Mouse (Mus musculus): ENCODE results near the gene Gpr152. TPM values are rescaled to one million over a fixed set of nuclear protein-coding genes. Genes with fewer than 3 reads are reported as not detected.

Gpr152 gene
- polyA plus RNA-seq, 1 experiment from 2014 or later, result 0.03 TPM

DNA sequence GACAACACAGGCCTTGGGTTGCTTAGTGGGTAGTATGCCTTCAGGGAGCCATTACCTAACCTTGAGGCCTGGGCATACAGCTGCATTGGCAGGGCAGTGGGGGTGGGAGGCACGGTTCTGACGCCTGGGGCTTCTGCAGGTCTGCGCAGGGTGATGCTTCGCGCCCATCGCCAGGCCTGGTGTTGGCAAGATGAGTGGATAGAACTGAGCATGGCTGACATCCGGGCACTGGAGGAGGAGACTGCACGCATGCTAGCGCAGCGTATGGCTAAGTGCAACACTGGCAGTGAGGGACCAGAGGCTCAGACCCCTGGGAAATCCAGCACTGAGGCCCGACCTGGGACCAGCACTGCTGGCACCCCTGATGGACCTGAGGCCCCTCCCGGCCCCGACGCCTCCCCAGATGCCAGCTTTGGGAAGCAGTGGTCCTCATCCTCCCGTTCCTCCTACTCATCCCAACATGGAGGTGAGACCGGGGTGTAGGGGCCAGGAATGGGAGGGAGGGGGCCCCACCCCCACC is 34.9 kb upstream of the Gpr152 start:
- Histone ChIP-seq H3K9ac (ENCODE audit: low read depth, low read length) (no peak overlapping the region), H3K27me3 (ENCODE audit: insufficient read depth, low read length) (no peaks in the 10 kb centered on the region), H3K4me3 (replicated peaks; ENCODE audit: low read depth, low read length) (no peak overlapping the region), H3K4me2 (ENCODE audit: low read length) (no peak overlapping the region), H3K36me3 (ENCODE audit: insufficient read depth, low read length) (0 out of 2 replicates have a peak, but pooled peaks cover 2% of the 10 kb centered on the region), H3K4me1 (replicated peaks; ENCODE audit: insufficient read depth, low read length) (peaks cover 11% of the 10 kb centered on the region; the same call in 1 of the 2 replicates), H3K27ac (no peak overlapping the region), H3K9me3 (replicated peaks; ENCODE audit: low read length) (no peaks in the 10 kb centered on the region)
- no peak for ATAC-seq (replicated peaks; ENCODE audit: low FRiP score, low read depth)
- 87% methylated on average over 16 of the region's 16 CpGs for WGBS
- no peak for DNase-seq (ENCODE audit: low spot score)
- TF ChIP-seq CTCF (IDR thresholded peaks at IDR 0.05; ENCODE audit: low read depth), result no peak

DNA sequence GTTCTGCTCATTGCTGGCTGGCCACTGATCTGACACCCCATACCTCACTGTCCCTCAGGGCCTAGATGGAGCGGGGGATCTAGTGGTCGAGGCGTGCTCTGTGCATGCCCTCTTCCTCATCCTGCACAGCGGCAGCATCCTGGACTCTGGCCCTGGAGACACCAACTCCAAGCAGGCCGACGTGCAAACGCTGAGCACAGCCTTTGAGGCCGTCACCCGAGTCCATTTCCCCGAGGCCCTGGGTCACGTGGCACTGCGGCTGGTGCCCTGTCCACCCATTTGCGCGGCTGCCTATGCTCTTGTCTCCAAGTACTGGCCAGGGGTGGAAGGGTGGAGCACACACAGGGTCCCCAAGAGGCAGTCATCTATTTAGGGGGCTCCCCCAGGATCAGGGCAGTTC is 32.9 kb upstream of the Gpr152 start:
- no peak for TF ChIP-seq CTCF (IDR thresholded peaks at IDR 0.05; ENCODE audit: low read depth)
- DNase-seq (ENCODE audit: low spot score) (no peak), ATAC-seq (replicated peaks; ENCODE audit: low FRiP score, low read depth) (no peak)
- Histone ChIP-seq H3K27ac (no peak overlapping the region), H3K4me1 (replicated peaks; ENCODE audit: insufficient read depth, low read length) (no peaks in the 10 kb centered on the region), H3K4me2 (ENCODE audit: low read length) (no peak overlapping the region), H3K9ac (ENCODE audit: low read depth, low read length) (no peak overlapping the region), H3K27me3 (ENCODE audit: insufficient read depth, low read length) (no peaks in the 10 kb centered on the region), H3K4me3 (replicated peaks; ENCODE audit: low read depth, low read length) (no peak overlapping the region), H3K36me3 (ENCODE audit: insufficient read depth, low read length) (peaks cover 2% of the 10 kb centered on the region; the same call in 1 of the 2 replicates), H3K9me3 (replicated peaks; ENCODE audit: low read length) (no peaks in the 10 kb centered on the region)
- 83% methylated on average over 14 of the region's 14 CpGs for WGBS

DNA sequence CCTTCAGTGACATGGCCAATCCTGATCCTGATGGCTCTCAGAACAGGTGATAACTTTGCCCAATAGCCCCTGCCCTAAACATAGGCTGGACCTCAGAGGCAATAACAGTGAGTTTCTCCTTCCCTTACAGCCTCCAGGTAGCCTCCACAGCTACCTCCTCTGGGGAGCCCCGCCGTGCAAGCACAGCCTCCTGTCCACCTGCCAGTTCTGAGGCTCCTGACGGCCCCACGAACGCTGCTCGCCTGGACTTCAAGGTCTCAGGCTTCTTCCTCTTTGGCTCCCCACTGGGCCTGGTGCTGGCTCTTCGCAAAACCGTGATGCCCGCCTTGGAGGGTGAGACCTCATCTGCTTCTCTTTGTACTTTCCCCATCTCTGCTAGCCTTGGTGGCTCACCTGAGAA is 31.1 kb upstream of the Gpr152 start:
- no peak overlapping the region for H3K9ac ChIP-seq (ENCODE audit: low read depth, low read length)
- TF ChIP-seq CTCF (IDR thresholded peaks at IDR 0.05; ENCODE audit: low read depth), result no peak
- H3K27ac ChIP-seq, result no peak overlapping the region
- no peaks in the 10 kb centered on the region for H3K9me3 ChIP-seq (replicated peaks; ENCODE audit: low read length)
- H3K4me2 ChIP-seq (ENCODE audit: low read length), result no peak overlapping the region
- no peak overlapping the region for H3K4me3 ChIP-seq (replicated peaks; ENCODE audit: low read depth, low read length)
- peaks cover 6% of the 10 kb centered on the region; the same call in 1 of the 2 replicates for H3K36me3 ChIP-seq (ENCODE audit: insufficient read depth, low read length)
- peaks cover 4% of the 10 kb centered on the region; the same call in 1 of the 2 replicates for H3K4me1 ChIP-seq (replicated peaks; ENCODE audit: insufficient read depth, low read length)
- 91% methylated on average over 9 of the region's 9 CpGs for WGBS
- ATAC-seq (replicated peaks; ENCODE audit: low FRiP score, low read depth), result no peak
- H3K27me3 ChIP-seq (ENCODE audit: insufficient read depth, low read length), result no peaks in the 10 kb centered on the region
- DNase-seq (ENCODE audit: low spot score), result no peak

DNA sequence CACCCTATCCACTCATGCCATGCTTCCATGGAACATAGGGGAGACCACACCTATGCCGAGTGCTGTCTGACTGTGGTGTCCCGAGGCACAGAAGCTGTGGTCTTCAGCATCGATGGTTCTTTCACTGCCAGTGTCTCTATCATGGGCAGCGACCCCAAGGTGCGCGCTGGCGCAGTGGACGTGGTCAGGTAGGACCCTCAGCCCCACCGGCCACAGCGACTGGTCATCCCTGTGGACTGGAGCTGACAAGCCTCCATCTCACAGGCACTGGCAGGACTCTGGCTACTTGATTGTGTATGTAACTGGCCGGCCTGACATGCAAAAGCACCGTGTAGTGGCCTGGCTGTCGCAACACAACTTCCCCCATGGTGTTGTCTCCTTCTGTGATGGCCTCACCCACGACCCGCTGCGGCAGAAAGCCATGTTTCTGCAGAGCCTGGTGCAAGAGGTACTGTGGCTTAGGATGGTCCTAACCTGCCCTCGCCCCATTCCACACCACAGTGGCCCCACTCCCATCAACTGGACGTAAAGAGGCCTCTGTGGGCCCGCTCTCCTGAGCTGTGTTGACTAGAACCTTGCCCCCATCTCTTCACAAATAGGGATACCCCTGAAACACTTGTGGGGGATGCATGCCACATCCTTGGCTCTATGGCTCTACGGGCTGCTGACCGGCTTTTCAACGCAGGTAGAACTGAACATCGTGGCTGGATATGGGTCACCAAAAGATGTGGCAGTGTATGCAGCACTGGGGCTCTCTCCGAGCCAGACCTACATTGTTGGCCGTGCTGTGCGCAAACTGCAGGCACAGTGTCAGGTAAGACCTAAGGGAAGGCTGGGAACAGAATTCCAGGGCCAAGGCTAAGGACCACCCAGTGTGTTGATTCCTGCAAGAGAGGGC is 27.3 kb upstream of the Gpr152 start:
- no peak for TF ChIP-seq CTCF (IDR thresholded peaks at IDR 0.05; ENCODE audit: low read depth)
- H3K4me1 ChIP-seq (replicated peaks; ENCODE audit: insufficient read depth, low read length), result peaks cover 9% of the 10 kb centered on the region; the same call in 1 of the 2 replicates
- 95% methylated on average over 26 of the region's 26 CpGs for WGBS
- peaks cover 20% of the 10 kb centered on the region for H3K36me3 ChIP-seq (ENCODE audit: insufficient read depth, low read length)
- no peaks in the 10 kb centered on the region for H3K9me3 ChIP-seq (replicated peaks; ENCODE audit: low read length)
- no peak overlapping the region for H3K4me3 ChIP-seq (replicated peaks; ENCODE audit: low read depth, low read length)
- DNase-seq (ENCODE audit: low spot score), result no peak
- H3K9ac ChIP-seq (ENCODE audit: low read depth, low read length), result no peak overlapping the region
- no peak overlapping the region for H3K4me2 ChIP-seq (ENCODE audit: low read length)
- no peaks in the 10 kb centered on the region for H3K27me3 ChIP-seq (ENCODE audit: insufficient read depth, low read length)
- ATAC-seq (replicated peaks; ENCODE audit: low FRiP score, low read depth), result no peak
- H3K27ac ChIP-seq, result no peak overlapping the region

DNA sequence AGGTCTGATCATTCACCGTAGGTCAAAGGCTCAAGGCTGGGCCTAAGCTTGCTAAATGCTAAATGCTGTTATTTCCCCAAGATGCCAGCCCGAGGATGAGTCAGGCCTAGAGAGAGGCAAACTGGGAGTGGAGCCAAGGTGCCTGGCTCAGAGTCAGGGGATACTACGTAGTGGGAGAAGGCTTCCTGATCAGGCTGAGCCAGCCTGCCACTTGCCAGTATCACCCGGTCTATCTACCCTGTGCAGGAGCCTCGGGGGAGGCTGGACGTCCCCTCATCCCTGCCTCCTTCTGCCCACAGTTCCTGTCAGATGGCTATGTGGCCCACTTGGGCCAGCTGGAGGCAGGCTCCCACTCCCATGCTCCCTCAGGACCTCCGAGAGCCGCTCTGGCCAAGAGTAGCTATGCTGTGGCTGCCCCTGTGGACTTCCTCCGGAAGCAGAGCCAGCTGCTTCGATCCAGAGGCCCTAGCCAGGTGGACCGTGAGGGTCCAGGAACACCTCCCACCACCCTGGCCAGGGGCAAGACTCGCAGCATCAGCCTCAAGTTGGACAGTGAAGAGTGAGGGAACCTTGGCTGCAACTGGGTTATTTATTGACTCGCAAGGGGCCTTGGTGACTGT is 26.3 kb upstream of the Gpr152 start:
- no peaks in the 10 kb centered on the region for H3K27me3 ChIP-seq (ENCODE audit: insufficient read depth, low read length)
- peak overlapping the region; percentile 86 for H3K27ac ChIP-seq
- 0 out of 2 replicates have a peak overlapping the region, but pooled peaks have one; percentile 3 for H3K9ac ChIP-seq (ENCODE audit: low read depth, low read length)
- WGBS, result 26% methylated on average over 13 of the region's 13 CpGs
- TF ChIP-seq CTCF (IDR thresholded peaks at IDR 0.05; ENCODE audit: low read depth), result no peak
- H3K9me3 ChIP-seq (replicated peaks; ENCODE audit: low read length), result no peaks in the 10 kb centered on the region
- no peak overlapping the region for H3K4me3 ChIP-seq (replicated peaks; ENCODE audit: low read depth, low read length)
- peak; percentile 38 for DNase-seq (ENCODE audit: low spot score)
- H3K36me3 ChIP-seq (ENCODE audit: insufficient read depth, low read length), result peaks cover 20% of the 10 kb centered on the region
- 0 out of 2 replicates have a peak overlapping the region, but pooled peaks have one; percentile 0 for H3K4me2 ChIP-seq (ENCODE audit: low read length)
- H3K4me1 ChIP-seq (replicated peaks; ENCODE audit: insufficient read depth, low read length), result peaks cover 9% of the 10 kb centered on the region; the same call in 1 of the 2 replicates
- ATAC-seq (replicated peaks; ENCODE audit: low FRiP score, low read depth), result peak; percentile 41; the same call in 1 of the 2 replicates

DNA sequence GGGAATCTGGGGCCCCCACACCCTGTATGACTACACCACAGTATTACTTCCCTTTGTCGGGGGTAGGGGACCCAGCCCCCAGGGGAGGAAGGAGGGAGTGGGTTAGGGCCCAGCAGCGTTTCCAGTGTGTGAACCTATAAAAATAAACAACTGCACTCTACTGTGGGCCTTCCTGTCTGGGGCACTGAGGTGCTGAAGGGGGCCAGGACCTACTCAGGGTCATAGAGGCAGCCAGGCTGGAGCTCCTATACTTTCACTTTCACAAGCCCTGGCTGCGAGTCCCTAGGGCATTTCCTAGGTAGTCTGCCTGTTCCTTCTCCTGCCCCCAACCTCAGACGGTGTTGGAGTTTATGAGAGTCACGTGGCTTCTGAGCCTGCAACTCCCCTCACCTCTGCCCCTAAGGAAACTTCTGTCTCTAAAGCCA is 25.8 kb upstream of the Gpr152 start:
- Histone ChIP-seq H3K9ac (ENCODE audit: low read depth, low read length) (0 out of 2 replicates have a peak overlapping the region, but pooled peaks have one; percentile 3), H3K27ac (peak overlapping the region; percentile 86), H3K4me1 (replicated peaks; ENCODE audit: insufficient read depth, low read length) (peaks cover 9% of the 10 kb centered on the region; the same call in 1 of the 2 replicates), H3K4me2 (ENCODE audit: low read length) (0 out of 2 replicates have a peak overlapping the region, but pooled peaks have one; percentile 0), H3K9me3 (replicated peaks; ENCODE audit: low read length) (no peaks in the 10 kb centered on the region), H3K4me3 (replicated peaks; ENCODE audit: low read depth, low read length) (no peak overlapping the region), H3K27me3 (ENCODE audit: insufficient read depth, low read length) (no peaks in the 10 kb centered on the region), H3K36me3 (ENCODE audit: insufficient read depth, low read length) (peaks cover 20% of the 10 kb centered on the region)
- peak; percentile 50 for ATAC-seq (replicated peaks; ENCODE audit: low FRiP score, low read depth)
- peak; percentile 57 for DNase-seq (ENCODE audit: low spot score)
- WGBS, result 6% methylated on average over 5 of the region's 5 CpGs
- TF ChIP-seq CTCF (IDR thresholded peaks at IDR 0.05; ENCODE audit: low read depth), result no peak
